Mouse (Mus musculus) heart, postnatal 10 days (tissue): ENCODE measurements around the gene Agpat1. TPM values are rescaled to one million over a fixed set of nuclear protein-coding genes. Genes with fewer than 3 reads are reported as not detected.

Experiments used
- total RNA-seq, 2 experiments: library from RNA; stranded (reverse); gene quantifications; 2 replicates each; pipeline ENCODE4 v1.2.3; 2021

Gene Agpat1
- total RNA-seq, 2 experiments from 2014 or later = 54.4 to 56.5 TPM

Other genes with a start within 250 kb of the Agpat1 start
- gene Btnl2, start 249.4 kb upstream of the Agpat1 start, total RNA-seq = under 1 TPM; 0.22 to 0.30 TPM
- gene Btnl1, start 227.1 kb upstream of the Agpat1 start, total RNA-seq = not detected
- not detected for gene BC051142, start 205.4 kb upstream of the Agpat1 start, total RNA-seq
- gene Btnl4, start 126.9 kb upstream of the Agpat1 start, total RNA-seq = not detected
- not detected for gene Btnl6, start 86.9 kb upstream of the Agpat1 start, total RNA-seq
- 10 to 100 TPM; 41.8 to 56.5 TPM for gene Notch4, start 40.0 kb upstream of the Agpat1 start, total RNA-seq
- 1 to 10 TPM; 5.1 to 5.6 TPM for gene Gpsm3, start 14.5 kb upstream of the Agpat1 start, total RNA-seq
- gene Pbx2, start 13.0 kb upstream of the Agpat1 start, total RNA-seq = 10 to 100 TPM; 26.1 to 30.4 TPM
- gene Ager, start 6.4 kb upstream of the Agpat1 start, total RNA-seq = 1 to 10 TPM; 1.1 to 1.6 TPM
- 10 to 100 TPM; 37.0 to 39.2 TPM for gene Rnf5, start 572 bp upstream of the Agpat1 start, total RNA-seq
- 1 to 10 TPM; 2.1 to 3.5 TPM for gene Egfl8, start 11.7 kb downstream of the Agpat1 start, total RNA-seq
- 10 to 100 TPM; 39.0 to 45.7 TPM for gene Ppt2, start 24.2 kb downstream of the Agpat1 start, total RNA-seq
- gene Prrt1, start 25.3 kb downstream of the Agpat1 start, total RNA-seq = 1 to 10 TPM in 1 of 2 experiments, under 1 TPM in 1; 0.89 to 1.2 TPM
- 1 to 10 TPM; 8.5 to 9.9 TPM for gene Fkbpl, start 40.5 kb downstream of the Agpat1 start, total RNA-seq
- gene Atf6b, start 42.9 kb downstream of the Agpat1 start, total RNA-seq = 10 to 100 TPM; 19.0 to 19.3 TPM
- 10 to 100 TPM; 63.9 to 66.5 TPM for gene Tnxb, start 66.3 kb downstream of the Agpat1 start, total RNA-seq
- 10 to 100 TPM; 15.8 to 19.5 TPM for gene C4b, start 139.6 kb downstream of the Agpat1 start, total RNA-seq
- gene Cyp21a1, start 200.3 kb downstream of the Agpat1 start, total RNA-seq = not detected
- 10 to 100 TPM; 12.5 to 13.5 TPM for gene Stk19, start 232.7 kb downstream of the Agpat1 start, total RNA-seq
- gene Dxo, start 232.8 kb downstream of the Agpat1 start, total RNA-seq = 10 to 100 TPM; 16.9 to 20.5 TPM
- gene Skiv2l, start 245.9 kb downstream of the Agpat1 start, total RNA-seq = 10 to 100 TPM; 27.6 to 29.3 TPM
- 10 to 100 TPM; 21.0 to 21.3 TPM for gene Nelfe, start 246.1 kb downstream of the Agpat1 start, total RNA-seq